Mouse (Mus musculus): Measurements from ENCODE around the gene Stxbp6.

GRCm38 (mm10) chr12:44947823-44948222 lies 126.7 kb downstream of the Stxbp6 start:
- no peak for TF ChIP-seq CTCF (IDR thresholded peaks at IDR 0.05; ENCODE audit: low read depth)
- no peak for TF ChIP-seq EP300 (optimal IDR thresholded peaks at IDR 0.05)
